8 mouse cellular contexts compared by ENCODE assay signal in genomic region chr5:124351111-124351560, GRCm38 (mm10). TPM values are rescaled to one million over a fixed set of nuclear protein-coding genes. Genes with fewer than 3 reads are reported as not detected.
A peak's percentile ranks its signal among the peaks of the same experiment; 100 is the strongest.
DNase-seq lines count a peak whose midpoint lies in the region; ATAC-seq and TF ChIP-seq lines count a peak whose summit lies in the region.

No protein-coding gene starts in this region.

- no peak for TF ChIP-seq EP300 in stomach, postnatal 0 days (optimal IDR thresholded peaks at IDR 0.05)

- peak; percentile 70 for ATAC-seq in embryonic facial prominence, embryonic 15.5 days (ENCODE audit: insufficient number of reproducible peaks, low FRiP score, low TSS enrichment, low read depth)
- ATAC-seq in kidney, embryonic 15.5 days (replicated peaks; ENCODE audit: low FRiP score) = peak; percentile 46
- peak; percentile 42 for ATAC-seq in limb, embryonic 15.5 days (ENCODE audit: insufficient number of reproducible peaks, low FRiP score, low TSS enrichment, low read depth)
- peak; percentile 73 for ATAC-seq in midbrain, postnatal 0 days (ENCODE audit: low FRiP score)
- peak; percentile 52 for ATAC-seq in stomach, postnatal 0 days (ENCODE audit: low FRiP score, low TSS enrichment)

- DNase-seq in urinary bladder, postnatal 14 days (ENCODE audit: low spot score) = peak; percentile 67
- no peak for DNase-seq in urinary bladder, postnatal 25 days (ENCODE audit: low spot score)
- DNase-seq in heart, adult 9 months (ENCODE audit: low spot score in 2 of 2) = peak; percentile 47 to 71
- peak; percentile 96 for DNase-seq in midbrain, postnatal 0 days (ENCODE audit: low spot score)
- peak; percentile 84 for DNase-seq in stomach, postnatal 0 days (ENCODE audit: low spot score)

- no peaks in the 10 kb centered on the region for H3K27me3 ChIP-seq in embryonic facial prominence, embryonic 15.5 days
- no peaks in the 10 kb centered on the region for H3K27me3 ChIP-seq in kidney, embryonic 15.5 days
- H3K27me3 ChIP-seq in limb, embryonic 15.5 days = no peaks in the 10 kb centered on the region
- H3K27me3 ChIP-seq in midbrain, postnatal 0 days (ENCODE audit: insufficient read depth, low read length) = no peaks in the 10 kb centered on the region
- no peaks in the 10 kb centered on the region for H3K27me3 ChIP-seq in stomach, postnatal 0 days (ENCODE audit: control insufficient read depth, insufficient read depth, low read length)

- 23% methylated on average over 7 of the region's 7 CpGs for WGBS in embryonic facial prominence, embryonic 15.5 days
- 18% methylated on average over 7 of the region's 7 CpGs for WGBS in kidney, embryonic 15.5 days
- WGBS in limb, embryonic 15.5 days = 17% methylated on average over 7 of the region's 7 CpGs
- WGBS in midbrain, postnatal 0 days = 11% methylated on average over 7 of the region's 7 CpGs
- 15% methylated on average over 7 of the region's 7 CpGs for WGBS in stomach, postnatal 0 days

- no peaks in the 10 kb centered on the region for H3K9me3 ChIP-seq in embryonic facial prominence, embryonic 15.5 days (replicated peaks)
- no peaks in the 10 kb centered on the region for H3K9me3 ChIP-seq in kidney, embryonic 15.5 days (replicated peaks)
- no peaks in the 10 kb centered on the region for H3K9me3 ChIP-seq in limb, embryonic 15.5 days
- H3K9me3 ChIP-seq in midbrain, postnatal 0 days (ENCODE audit: low read length) = no peaks in the 10 kb centered on the region
- no peaks in the 10 kb centered on the region for H3K9me3 ChIP-seq in stomach, postnatal 0 days (ENCODE audit: control insufficient read depth, low read length)

- H3K36me3 ChIP-seq in embryonic facial prominence, embryonic 15.5 days = peaks cover 26% of the 10 kb centered on the region
- H3K36me3 ChIP-seq in kidney, embryonic 15.5 days = peaks cover 36% of the 10 kb centered on the region
- H3K36me3 ChIP-seq in limb, embryonic 15.5 days = peaks cover 31% of the 10 kb centered on the region
- peaks cover 17% of the 10 kb centered on the region; the same call in 1 of the 2 replicates for H3K36me3 ChIP-seq in midbrain, postnatal 0 days (ENCODE audit: insufficient read depth, low read length)
- peaks cover 16% of the 10 kb centered on the region for H3K36me3 ChIP-seq in stomach, postnatal 0 days (ENCODE audit: control insufficient read depth, insufficient read depth, low read length)

- H3K4me1 ChIP-seq in embryonic facial prominence, embryonic 15.5 days = peaks cover 27% of the 10 kb centered on the region
- H3K4me1 ChIP-seq in kidney, embryonic 15.5 days = peaks cover 38% of the 10 kb centered on the region
- peaks cover 29% of the 10 kb centered on the region for H3K4me1 ChIP-seq in limb, embryonic 15.5 days
- peaks cover 11% of the 10 kb centered on the region for H3K4me1 ChIP-seq in midbrain, postnatal 0 days (ENCODE audit: insufficient read depth, low read length)
- peaks cover 10% of the 10 kb centered on the region for H3K4me1 ChIP-seq in stomach, postnatal 0 days (replicated peaks; ENCODE audit: control insufficient read depth, insufficient read depth)

- H3K9ac ChIP-seq in embryonic facial prominence, embryonic 15.5 days = peak overlapping the region; percentile 97; the same call in 1 of the 2 replicates
- H3K9ac ChIP-seq in kidney, embryonic 15.5 days = peak overlapping the region; percentile 100
- H3K9ac ChIP-seq in limb, embryonic 15.5 days = peak overlapping the region; percentile 31; the same call in 1 of the 2 replicates
- peak overlapping the region; percentile 79 for H3K9ac ChIP-seq in midbrain, postnatal 0 days (replicated peaks; ENCODE audit: low read length, poor library complexity, severe bottlenecking)
- peak overlapping the region; percentile 96; the same call in 1 of the 2 replicates for H3K9ac ChIP-seq in stomach, postnatal 0 days (ENCODE audit: low read length)

- H3K27ac ChIP-seq in embryonic facial prominence, embryonic 15.5 days (replicated peaks) = peak overlapping the region; percentile 98
- peak overlapping the region; percentile 98 for H3K27ac ChIP-seq in kidney, embryonic 15.5 days
- H3K27ac ChIP-seq in limb, embryonic 15.5 days = peak overlapping the region; percentile 98
- peak overlapping the region; percentile 94 for H3K27ac ChIP-seq in midbrain, postnatal 0 days (ENCODE audit: low read depth, low read length)
- peak overlapping the region; percentile 98 for H3K27ac ChIP-seq in stomach, postnatal 0 days (replicated peaks)

- peak overlapping the region; percentile 89 for H3K4me2 ChIP-seq in embryonic facial prominence, embryonic 15.5 days (replicated peaks)
- H3K4me2 ChIP-seq in kidney, embryonic 15.5 days = peak overlapping the region; percentile 89
- H3K4me2 ChIP-seq in limb, embryonic 15.5 days = peak overlapping the region; percentile 76
- peak overlapping the region; percentile 89 for H3K4me2 ChIP-seq in midbrain, postnatal 0 days (ENCODE audit: low read depth, low read length, poor library complexity, severe bottlenecking)
- peak overlapping the region; percentile 88 for H3K4me2 ChIP-seq in stomach, postnatal 0 days (replicated peaks; ENCODE audit: low read depth)

- TF ChIP-seq CTCF in midbrain, postnatal 0 days (IDR thresholded peaks at IDR 0.05) = no peak
- TF ChIP-seq CTCF in stomach, postnatal 0 days (IDR thresholded peaks at IDR 0.05; ENCODE audit: low read depth) = no peak

- peak overlapping the region; percentile 90 for H3K4me3 ChIP-seq in embryonic facial prominence, embryonic 15.5 days (replicated peaks)
- peak overlapping the region; percentile 96 for H3K4me3 ChIP-seq in kidney, embryonic 15.5 days (replicated peaks)
- H3K4me3 ChIP-seq in limb, embryonic 15.5 days = peak overlapping the region; percentile 88
- peak overlapping the region; percentile 86; the same call in 1 of the 2 replicates for H3K4me3 ChIP-seq in midbrain, postnatal 0 days (ENCODE audit: low read depth, low read length)
- H3K4me3 ChIP-seq in stomach, postnatal 0 days (ENCODE audit: low read depth, low read length) = 0 out of 2 replicates have a peak overlapping the region, but pooled peaks have one; percentile 4

RNA-seq across cellular contexts. Expression of gene Cdk2ap1, which starts 11.7 kb away (rescaled TPM):
- 48.7 and 66.6 TPM in 2 replicates for polyA plus RNA-seq in embryonic facial prominence, embryonic 15.5 days (2015; fragmentation: Nextera tagmentation; extraction: Ambion mirVana)
- polyA plus RNA-seq in kidney, embryonic 15.5 days (2015; fragmentation: Nextera tagmentation; extraction: Ambion mirVana) = 39.0 and 44.9 TPM in 2 replicates
- 37.7 and 49.2 TPM in 2 replicates for polyA plus RNA-seq in limb, embryonic 15.5 days (2015; fragmentation: Nextera tagmentation; extraction: Ambion mirVana)
- total RNA-seq in midbrain, postnatal 0 days (2014; rRNA removed) = 104 and 164 TPM in 2 replicates
- 65.0 and 65.2 TPM in 2 replicates for polyA plus RNA-seq in midbrain, postnatal 0 days (2015; fragmentation: Nextera tagmentation; extraction: Ambion mirVana)
- 57.6 and 81.6 TPM in 2 replicates for polyA plus RNA-seq in stomach, postnatal 0 days (2015; fragmentation: Nextera tagmentation; extraction: Ambion mirVana)

RNA-seq across cellular contexts. Expression of gene 2810006K23Rik, which starts 23.2 kb away (rescaled TPM):
- polyA plus RNA-seq in embryonic facial prominence, embryonic 15.5 days (2015; fragmentation: Nextera tagmentation; extraction: Ambion mirVana) = 16.9 and 17.8 TPM in 2 replicates
- polyA plus RNA-seq in kidney, embryonic 15.5 days (2015; fragmentation: Nextera tagmentation; extraction: Ambion mirVana) = 20.0 and 21.7 TPM in 2 replicates
- polyA plus RNA-seq in limb, embryonic 15.5 days (2015; fragmentation: Nextera tagmentation; extraction: Ambion mirVana) = 15.2 and 15.9 TPM in 2 replicates
- 9.0 and 9.4 TPM in 2 replicates for total RNA-seq in midbrain, postnatal 0 days (2014; rRNA removed)
- polyA plus RNA-seq in midbrain, postnatal 0 days (2015; fragmentation: Nextera tagmentation; extraction: Ambion mirVana) = 7.8 TPM in 2 replicates
- polyA plus RNA-seq in stomach, postnatal 0 days (2015; fragmentation: Nextera tagmentation; extraction: Ambion mirVana) = 6.4 and 6.9 TPM in 2 replicates

RNA-seq across cellular contexts. Expression of gene Mphosph9, which starts 23.4 kb away (rescaled TPM):
- polyA plus RNA-seq in embryonic facial prominence, embryonic 15.5 days (2015; fragmentation: Nextera tagmentation; extraction: Ambion mirVana) = 6.8 and 9.6 TPM in 2 replicates
- polyA plus RNA-seq in kidney, embryonic 15.5 days (2015; fragmentation: Nextera tagmentation; extraction: Ambion mirVana) = 13.4 TPM in 2 replicates
- polyA plus RNA-seq in limb, embryonic 15.5 days (2015; fragmentation: Nextera tagmentation; extraction: Ambion mirVana) = 6.7 and 8.2 TPM in 2 replicates
- 19.0 and 41.0 TPM in 2 replicates for total RNA-seq in midbrain, postnatal 0 days (2014; rRNA removed)
- polyA plus RNA-seq in midbrain, postnatal 0 days (2015; fragmentation: Nextera tagmentation; extraction: Ambion mirVana) = 6.6 and 9.6 TPM in 2 replicates
- 2.2 and 2.9 TPM in 2 replicates for polyA plus RNA-seq in stomach, postnatal 0 days (2015; fragmentation: Nextera tagmentation; extraction: Ambion mirVana)

Comparison
In these comparisons a context has a peak if more than half of its experiments do, and no peak if none do; other contexts are left out.
1. H3K4me3 ChIP-seq: peak in every context shown above with its lines; median percentile 96 in kidney, embryonic 15.5 days; 90 in embryonic facial prominence, embryonic 15.5 days; 88 in limb, embryonic 15.5 days; 86 in midbrain, postnatal 0 days; 4 in stomach, postnatal 0 days.
2. H3K9ac ChIP-seq: peak in every context shown above with its lines; median percentile 100 in kidney, embryonic 15.5 days; 97 in embryonic facial prominence, embryonic 15.5 days; 96 in stomach, postnatal 0 days; 79 in midbrain, postnatal 0 days; 31 in limb, embryonic 15.5 days.